Mouse (Mus musculus): ENCODE measurements around the gene Gm21972.

Gene Gm21972

GRCm38 (mm10) chr1:86174602-86175001, 41.2 kb downstream of the Gm21972 start:
- no peak for DNase-seq

DNA sequence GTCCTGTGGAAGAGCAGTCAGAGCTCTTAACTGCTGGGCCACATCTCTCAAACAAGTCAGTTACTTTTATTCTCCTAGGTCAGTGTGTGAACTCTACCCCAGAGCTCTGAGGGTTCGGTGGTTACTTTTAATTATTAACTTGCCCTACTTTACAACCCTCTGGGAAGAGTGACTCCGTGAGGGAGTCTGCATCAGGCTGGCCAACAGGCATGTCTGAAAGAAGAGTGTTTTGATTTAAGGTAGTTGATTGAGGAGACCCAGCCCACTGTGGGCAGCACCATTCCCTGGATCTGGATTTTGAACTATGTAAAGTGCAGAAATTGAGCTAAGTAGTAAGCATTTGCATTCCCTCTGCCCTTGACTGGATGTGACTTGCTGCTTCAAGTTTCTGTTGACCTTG, 42.6 kb downstream of the Gm21972 start:
- DNase-seq: no peak

DNA sequence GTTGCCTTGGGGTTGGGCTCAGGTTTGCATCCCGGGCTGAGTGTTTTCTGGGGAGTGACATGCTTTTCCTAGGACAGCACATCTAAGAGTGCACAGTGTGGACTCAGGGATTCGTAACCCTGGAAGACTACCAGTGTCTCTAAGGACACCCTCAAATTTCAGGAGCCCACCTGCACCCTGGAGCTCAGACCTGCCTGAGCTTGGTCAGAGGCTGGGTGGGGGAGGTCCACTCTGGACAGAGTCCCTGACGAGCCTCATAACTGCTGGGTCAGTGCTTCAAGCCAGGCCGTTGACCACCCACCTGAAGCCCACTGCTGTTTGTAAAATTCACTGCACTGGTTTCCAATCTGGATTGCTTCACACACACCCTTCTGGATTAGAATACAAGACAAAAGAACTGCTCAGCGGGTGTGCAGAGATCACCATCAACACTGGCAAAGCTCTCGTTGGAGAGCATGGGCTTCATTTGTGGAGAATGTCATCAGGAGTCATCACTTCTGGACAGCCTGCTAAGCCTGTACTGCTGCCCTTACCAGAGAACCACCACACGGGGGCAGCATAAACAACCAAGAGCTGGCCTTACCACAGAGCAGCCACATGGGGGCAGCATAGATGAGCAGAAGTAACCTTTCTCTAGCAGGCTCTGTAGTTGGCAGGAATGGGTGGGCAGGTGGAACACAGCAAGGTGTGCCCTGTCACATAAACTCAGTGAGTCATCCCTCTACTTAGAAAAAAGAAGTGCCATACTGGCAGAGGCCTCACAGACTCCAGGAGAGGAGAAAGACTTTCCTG, 45.2 kb downstream of the Gm21972 start:
- DNase-seq: peak; percentile 68 to 76

DNA sequence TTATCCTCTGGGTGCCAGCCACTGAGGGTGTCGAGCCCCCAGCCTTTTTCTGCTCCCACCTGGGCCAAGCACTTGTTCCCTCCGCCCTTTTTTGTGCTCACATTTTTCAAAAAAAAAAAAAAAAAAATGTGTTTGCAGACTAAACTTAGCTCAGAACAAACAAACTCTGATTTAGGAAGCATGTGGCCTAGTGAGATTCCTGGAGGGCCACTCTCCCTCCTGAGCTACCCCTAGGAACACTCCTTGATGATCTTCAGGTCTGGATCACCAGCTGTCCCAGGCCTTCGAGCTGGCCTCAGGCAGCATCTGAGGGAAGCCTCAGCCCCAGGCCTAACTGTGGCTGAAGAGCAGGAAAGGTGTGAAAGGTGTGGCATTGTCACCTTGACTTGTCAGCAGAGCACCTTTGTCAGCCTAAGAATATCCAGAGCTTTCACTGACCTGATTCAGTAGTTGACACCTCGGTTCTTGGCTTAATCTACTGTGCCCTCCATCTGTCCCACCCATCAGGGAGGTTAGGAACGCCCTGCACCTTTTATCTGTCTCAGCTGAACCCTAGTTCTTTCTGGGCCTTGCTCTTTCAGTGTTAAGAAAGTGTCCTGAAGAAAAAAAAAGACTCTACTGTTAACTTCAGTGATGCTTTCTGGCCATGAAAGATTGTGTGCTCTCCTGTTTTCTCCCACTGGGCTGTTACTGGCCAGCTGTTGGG, 48.7 kb downstream of the Gm21972 start:
- DNase-seq: no peak

- no peak for DNase-seq
Measured at GRCm38 (mm10) chr1:86183577-86184263, 50.3 kb downstream of the Gm21972 start.

- no peak for DNase-seq
Measured at GRCm38 (mm10) chr1:86186762-86187161, 53.3 kb downstream of the Gm21972 start.

- DNase-seq: no peak
Measured at GRCm38 (mm10) chr1:86187856-86188255, 54.4 kb downstream of the Gm21972 start.

GRCm38 (mm10) chr1:86188271-86188670, 54.8 kb downstream of the Gm21972 start:
- no peak for DNase-seq

DNA sequence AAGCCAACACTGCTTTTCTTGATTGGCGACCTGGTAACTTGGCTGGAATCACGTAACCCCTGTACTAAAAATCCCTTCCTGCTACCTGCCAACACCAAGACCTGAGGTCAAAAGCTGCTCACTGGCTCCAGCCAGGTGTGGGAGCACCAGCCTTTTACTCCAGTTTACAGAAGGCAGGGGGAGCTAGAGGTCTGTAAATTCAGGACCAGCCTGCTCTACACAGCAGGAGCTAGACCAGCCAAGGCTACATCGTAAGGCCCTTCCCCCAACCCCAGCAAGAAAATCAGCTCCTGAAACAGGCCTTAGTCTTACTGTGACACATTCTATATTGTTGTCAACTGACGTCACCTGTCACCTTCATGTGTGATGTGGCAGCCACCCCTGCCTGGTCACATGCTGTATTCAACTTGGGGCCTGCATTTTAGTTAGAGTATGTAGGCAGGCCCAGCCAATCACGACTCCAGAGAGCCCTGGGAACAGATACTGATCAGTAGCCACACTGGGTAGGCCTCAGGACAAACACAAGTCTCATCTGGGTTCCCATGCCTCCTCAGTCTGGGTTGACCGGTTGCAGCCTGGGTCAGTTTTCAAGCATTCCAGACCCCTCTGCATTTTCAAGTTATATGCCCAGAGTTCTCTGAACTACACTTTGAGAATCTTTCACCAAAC, 55.7 kb downstream of the Gm21972 start:
- no peak for DNase-seq

- no peak for DNase-seq
Measured at GRCm38 (mm10) chr1:86190843-86191242, 57.4 kb downstream of the Gm21972 start.

- no peak for DNase-seq
Measured at GRCm38 (mm10) chr1:86194044-86194443, 60.6 kb downstream of the Gm21972 start.

DNA sequence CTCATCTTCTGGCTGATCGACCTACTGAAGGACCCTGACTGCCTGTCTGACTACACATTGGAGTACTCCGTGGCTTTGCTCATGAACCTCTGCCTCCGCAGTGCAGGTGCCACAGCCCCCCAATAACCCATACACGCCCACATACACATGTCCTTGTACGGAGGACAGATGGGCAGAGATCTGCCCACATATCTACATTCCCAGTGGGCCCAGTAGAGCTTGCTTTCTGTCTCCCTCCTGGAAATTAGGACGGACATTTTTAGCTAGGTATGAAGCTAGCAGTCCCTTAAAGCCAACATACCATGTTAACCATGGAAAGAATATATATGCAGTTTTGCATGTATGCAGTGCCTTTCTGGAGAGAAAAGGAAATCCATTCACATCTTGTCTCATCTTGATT, 64.8 kb downstream of the Gm21972 start:
- DNase-seq: no peak

- DNase-seq: no peak
Measured at GRCm38 (mm10) chr1:86199026-86199425, 65.6 kb downstream of the Gm21972 start.

GRCm38 (mm10) chr1:86201312-86201711, 67.9 kb downstream of the Gm21972 start:
- DNase-seq: no peak

GRCm38 (mm10) chr1:86202617-86203219, 69.3 kb downstream of the Gm21972 start:
- no peak for DNase-seq

DNA sequence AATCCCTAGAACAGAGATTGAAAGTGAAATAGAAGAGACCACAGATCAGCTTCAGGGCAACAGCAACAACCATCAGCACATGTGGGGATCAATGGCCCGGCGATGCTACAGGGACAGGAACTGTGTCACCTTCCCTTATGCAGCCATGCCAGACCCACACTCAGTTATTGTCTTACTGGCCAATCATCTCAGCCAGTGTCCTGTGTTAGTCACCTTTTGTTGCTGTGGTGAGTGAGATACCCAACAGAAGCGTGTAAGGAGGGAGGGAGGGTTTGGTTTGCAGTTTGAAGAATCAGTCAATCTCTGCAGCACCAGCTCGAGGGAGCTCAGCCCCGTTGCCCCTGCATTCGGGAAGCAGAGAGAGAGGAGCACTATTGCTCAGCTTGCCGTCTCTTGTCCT, 77.2 kb downstream of the Gm21972 start:
- DNase-seq: no peak

DNA sequence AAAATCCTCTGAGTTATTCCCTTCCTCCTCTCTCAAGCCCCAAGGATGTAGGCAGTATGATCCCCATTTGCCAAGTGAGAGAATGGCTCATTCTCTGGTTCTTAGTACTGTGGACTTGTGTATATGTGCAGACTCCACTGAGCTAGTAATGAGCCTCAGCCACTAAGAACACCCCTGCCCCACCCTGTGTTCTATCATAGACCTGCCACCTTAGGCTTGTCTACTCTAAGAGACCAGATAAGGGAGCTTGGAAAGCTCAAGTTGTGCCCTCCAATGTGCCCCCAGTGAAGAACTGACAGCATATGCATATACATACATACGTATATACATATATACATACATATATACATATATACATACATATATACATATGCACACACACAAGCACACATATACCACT, 78.1 kb downstream of the Gm21972 start:
- DNase-seq: no peak

Measured in lung, adult 18-20 months (tissue).